Mouse (Mus musculus) stomach, embryonic 15.5 days (tissue): ENCODE measurements around the gene Ank3. TPM values are rescaled to one million over a fixed set of nuclear protein-coding genes. Genes with fewer than 3 reads are reported as not detected.

Experiments
- ATAC-seq: fragments of 200-750 bp; cut with Nextera tagmentation; 2 replicates; pipeline ENCODE4 v1.8.0; 2017; ENCODE audit warnings: low read depth, moderate number of reproducible peaks, moderate TSS enrichment; ENCODE audit not compliant: insufficient read depth, low FRiP score
- H3K27ac ChIP-seq: fragments of 300-500 bp; sonication (generic); 2 replicates; pipeline ENCODE4 v1.5.1; 2015; ENCODE audit warnings: mild to moderate bottlenecking, inconsistent platforms
- H3K27me3 ChIP-seq: fragments of 300-500 bp; sonication (generic); replicated peaks from 2 replicates; pipeline ENCODE4 v1.6.1; 2015; ENCODE audit warnings: inconsistent platforms
- H3K36me3 ChIP-seq: fragments of 300-500 bp; sonication (generic); 2 replicates; pipeline ENCODE4 v1.6.1; 2015; ENCODE audit warnings: inconsistent platforms
- H3K4me1 ChIP-seq: fragments of 300-500 bp; sonication (generic); 2 replicates; pipeline ENCODE4 v1.6.1; 2015; ENCODE audit warnings: inconsistent platforms
- H3K4me2 ChIP-seq: fragments of 300-500 bp; sonication (generic); 2 replicates; pipeline ENCODE4 v1.6.1; 2015; ENCODE audit warnings: mild to moderate bottlenecking, inconsistent platforms
- H3K4me3 ChIP-seq: fragments of 300-500 bp; sonication (generic); replicated peaks from 2 replicates; pipeline ENCODE4 v1.5.1; 2015; ENCODE audit warnings: inconsistent platforms
- H3K9ac ChIP-seq: fragments of 300-500 bp; sonication (generic); 2 replicates; pipeline ENCODE4 v1.6.1; 2015; ENCODE audit warnings: inconsistent platforms
- H3K9me3 ChIP-seq: fragments of 300-500 bp; sonication (generic); 2 replicates; pipeline ENCODE4 v1.6.1; 2016; ENCODE audit warnings: inconsistent platforms
- WGBS: fragments of 180-500 bp; shearing (Covaris S2); methylation state at CpG from one replicate; pipeline ENCODE4 v1.1.7; 2015; 5-methylcytosine and 5-hydroxymethylcytosine counted together
- polyA plus RNA-seq: library from polyadenylated mRNA; unstranded; fragments of >200 nt; fragmentation: Nextera tagmentation; extraction: Ambion mirVana; gene quantifications from 2 replicates; pipeline ENCODE4 v1.2.1, GENCODE M21; 2015

Ank3 gene
- polyA plus RNA-seq, 1 experiment from 2014 or later = 33.0 TPM

- Histone ChIP-seq H3K4me2 (no peak overlapping the region), H3K9me3 (no peaks in the 10 kb centered on the region), H3K27ac (no peak overlapping the region), H3K9ac (no peak overlapping the region), H3K36me3 (no peaks in the 10 kb centered on the region), H3K4me3 (no peak overlapping the region), H3K4me1 (peaks cover 12% of the 10 kb centered on the region), H3K27me3 (no peaks in the 10 kb centered on the region)
- no peak for ATAC-seq
- WGBS = 17% methylated on average over 3 of the region's 3 CpGs
These were observed 257.7 kb downstream of the Ank3 start for GRCm38 (mm10) chr10:69656321-69656720.

- Histone ChIP-seq H3K4me3 (no peak overlapping the region), H3K4me1 (0 out of 2 replicates have a peak, but pooled peaks cover 5% of the 10 kb centered on the region), H3K36me3 (no peaks in the 10 kb centered on the region), H3K27me3 (no peaks in the 10 kb centered on the region), H3K9ac (no peak overlapping the region), H3K9me3 (no peaks in the 10 kb centered on the region), H3K4me2 (no peak overlapping the region), H3K27ac (no peak overlapping the region)
- 91% methylated on average over 4 of the region's 4 CpGs for WGBS
- ATAC-seq = no peak
These were observed 261.2 kb downstream of the Ank3 start for GRCm38 (mm10) chr10:69659818-69660217.

GRCm38 (mm10) chr10:69662338-69662737 is 263.8 kb downstream of the Ank3 start:
- no peak overlapping the region for H3K9ac ChIP-seq
- no peak overlapping the region for H3K4me3 ChIP-seq
- no peak overlapping the region for H3K27ac ChIP-seq
- no peak overlapping the region for H3K4me2 ChIP-seq
- peak; percentile 27; the same call in 1 of the 2 replicates for ATAC-seq
- H3K4me1 ChIP-seq = no peaks in the 10 kb centered on the region
- H3K27me3 ChIP-seq = no peaks in the 10 kb centered on the region
- 9% methylated on average over 7 of the region's 7 CpGs for WGBS
- H3K36me3 ChIP-seq = no peaks in the 10 kb centered on the region
- no peaks in the 10 kb centered on the region for H3K9me3 ChIP-seq

- Histone ChIP-seq H3K9ac (no peak overlapping the region), H3K27me3 (no peaks in the 10 kb centered on the region), H3K9me3 (no peaks in the 10 kb centered on the region), H3K4me1 (no peaks in the 10 kb centered on the region), H3K36me3 (no peaks in the 10 kb centered on the region), H3K27ac (no peak overlapping the region), H3K4me2 (no peak overlapping the region), H3K4me3 (no peak overlapping the region)
- no peak for ATAC-seq
- WGBS = 67% methylated on average over 4 of the region's 4 CpGs
These were observed 268.9 kb downstream of the Ank3 start for GRCm38 (mm10) chr10:69667482-69667881.

GRCm38 (mm10) chr10:69670496-69670895 is 271.9 kb downstream of the Ank3 start:
- no peak overlapping the region for H3K9ac ChIP-seq
- no peak overlapping the region for H3K4me2 ChIP-seq
- H3K27me3 ChIP-seq = no peaks in the 10 kb centered on the region
- H3K36me3 ChIP-seq = no peaks in the 10 kb centered on the region
- no peaks in the 10 kb centered on the region for H3K9me3 ChIP-seq
- no peak for ATAC-seq
- WGBS = 7% methylated on average over 1 of the region's 1 CpGs
- H3K4me3 ChIP-seq = no peak overlapping the region
- no peaks in the 10 kb centered on the region for H3K4me1 ChIP-seq
- H3K27ac ChIP-seq = no peak overlapping the region

GRCm38 (mm10) chr10:69670959-69671358 is 272.4 kb downstream of the Ank3 start:
- no peak overlapping the region for H3K4me3 ChIP-seq
- WGBS = 41% methylated on average over 2 of the region's 2 CpGs
- no peaks in the 10 kb centered on the region for H3K9me3 ChIP-seq
- H3K27ac ChIP-seq = no peak overlapping the region
- no peak overlapping the region for H3K9ac ChIP-seq
- H3K4me1 ChIP-seq = no peaks in the 10 kb centered on the region
- H3K27me3 ChIP-seq = no peaks in the 10 kb centered on the region
- no peaks in the 10 kb centered on the region for H3K36me3 ChIP-seq
- no peak for ATAC-seq
- H3K4me2 ChIP-seq = no peak overlapping the region

- WGBS = 82% methylated on average over 3 of the region's 3 CpGs
- Histone ChIP-seq H3K27ac (no peak overlapping the region), H3K9ac (no peak overlapping the region), H3K36me3 (no peaks in the 10 kb centered on the region), H3K4me2 (no peak overlapping the region), H3K9me3 (no peaks in the 10 kb centered on the region), H3K4me1 (no peaks in the 10 kb centered on the region), H3K4me3 (no peak overlapping the region), H3K27me3 (no peaks in the 10 kb centered on the region)
- no peak for ATAC-seq
These were observed 272.9 kb downstream of the Ank3 start for GRCm38 (mm10) chr10:69671505-69671904.

GRCm38 (mm10) chr10:69672545-69672944 is 274.0 kb downstream of the Ank3 start:
- Histone ChIP-seq H3K9me3 (no peaks in the 10 kb centered on the region), H3K27ac (no peak overlapping the region), H3K36me3 (no peaks in the 10 kb centered on the region), H3K4me1 (no peaks in the 10 kb centered on the region), H3K27me3 (no peaks in the 10 kb centered on the region), H3K4me3 (no peak overlapping the region), H3K9ac (no peak overlapping the region), H3K4me2 (no peak overlapping the region)
- ATAC-seq = peak; percentile 47; the same call in 1 of the 2 replicates

GRCm38 (mm10) chr10:69678230-69678629 is 279.7 kb downstream of the Ank3 start:
- Histone ChIP-seq H3K27ac (no peak overlapping the region), H3K9me3 (no peaks in the 10 kb centered on the region), H3K36me3 (no peaks in the 10 kb centered on the region), H3K4me1 (no peaks in the 10 kb centered on the region), H3K4me2 (no peak overlapping the region), H3K9ac (no peak overlapping the region), H3K27me3 (no peaks in the 10 kb centered on the region), H3K4me3 (no peak overlapping the region)
- WGBS = 75% methylated on average over 15 of the region's 15 CpGs
- no peak for ATAC-seq

GRCm38 (mm10) chr10:69686336-69686735 is 287.8 kb downstream of the Ank3 start:
- ATAC-seq = no peak
- 76% methylated on average over 1 of the region's 1 CpGs for WGBS
- Histone ChIP-seq H3K9me3 (peaks cover 4% of the 10 kb centered on the region; the same call in 1 of the 2 replicates), H3K27me3 (no peaks in the 10 kb centered on the region), H3K9ac (no peak overlapping the region), H3K4me1 (no peaks in the 10 kb centered on the region), H3K4me3 (no peak overlapping the region), H3K27ac (no peak overlapping the region), H3K4me2 (no peak overlapping the region), H3K36me3 (no peaks in the 10 kb centered on the region)

- Histone ChIP-seq H3K9ac (no peak overlapping the region), H3K27me3 (no peaks in the 10 kb centered on the region), H3K36me3 (no peaks in the 10 kb centered on the region), H3K4me1 (no peaks in the 10 kb centered on the region), H3K9me3 (peaks cover 4% of the 10 kb centered on the region; the same call in 1 of the 2 replicates), H3K4me3 (no peak overlapping the region), H3K27ac (no peak overlapping the region), H3K4me2 (no peak overlapping the region)
- WGBS = 84% methylated on average over 12 of the region's 12 CpGs
- ATAC-seq = no peak
These were observed 290.5 kb downstream of the Ank3 start for GRCm38 (mm10) chr10:69689096-69689495.

- H3K36me3 ChIP-seq = no peaks in the 10 kb centered on the region
- no peaks in the 10 kb centered on the region for H3K4me1 ChIP-seq
- H3K9me3 ChIP-seq = no peaks in the 10 kb centered on the region
- no peak overlapping the region for H3K9ac ChIP-seq
- no peak for ATAC-seq
- no peaks in the 10 kb centered on the region for H3K27me3 ChIP-seq
- WGBS = 29% methylated on average over 12 of the region's 12 CpGs
- no peak overlapping the region for H3K27ac ChIP-seq
- 0 out of 2 replicates have a peak overlapping the region, but pooled peaks have one; percentile 8 for H3K4me2 ChIP-seq
- no peak overlapping the region for H3K4me3 ChIP-seq
These were observed 291.8 kb downstream of the Ank3 start for GRCm38 (mm10) chr10:69690131-69690960.
